Mouse (Mus musculus): ENCODE measurements around the gene Zfp467. TPM values are rescaled to one million over a fixed set of nuclear protein-coding genes. Genes with fewer than 3 reads are reported as not detected.
A peak's percentile ranks its signal among the peaks of the same experiment; 100 is the strongest.

Gene Zfp467
- polyA plus RNA-seq, 1 experiment from 2014 or later: 24.4 TPM

DNA sequence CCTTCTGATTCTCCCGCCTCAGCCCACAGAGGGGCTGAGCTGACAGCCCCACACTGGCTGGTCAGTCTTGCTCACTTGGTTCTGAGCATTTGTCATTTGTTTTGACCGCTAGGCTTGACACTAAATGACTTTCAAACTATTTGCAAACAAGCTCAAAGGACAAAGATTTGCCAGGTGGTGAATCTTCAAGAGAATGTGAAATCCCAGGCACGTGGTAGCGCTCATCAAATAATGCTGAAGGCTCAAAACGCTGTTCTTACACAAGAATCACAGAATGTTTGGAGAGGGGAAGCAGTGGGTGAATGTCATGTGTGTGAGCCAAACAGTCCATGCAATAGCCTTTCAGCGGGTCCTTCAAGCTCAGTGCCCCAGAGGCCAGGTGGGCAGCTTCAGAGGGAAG, 11.0 kb downstream of the Zfp467 start:
- H3K4me1 ChIP-seq (ENCODE audit: control insufficient read depth, insufficient read depth, low read length): peaks cover 30% of the 10 kb centered on the region
- WGBS: 48% methylated on average over 6 of the region's 6 CpGs
- peaks cover 16% of the 10 kb centered on the region for H3K36me3 ChIP-seq (ENCODE audit: control insufficient read depth, insufficient read depth, low read length)
- no peaks in the 10 kb centered on the region for H3K27me3 ChIP-seq (ENCODE audit: control insufficient read depth, insufficient read depth, low read length)
- H3K4me2 ChIP-seq (ENCODE audit: low read depth, low read length): peak overlapping the region; percentile 7; the same call in 1 of the 2 replicates
- no peak overlapping the region for H3K9ac ChIP-seq (ENCODE audit: low read length)
- H3K27ac ChIP-seq (ENCODE audit: low read length): peak overlapping the region; percentile 8
- H3K4me3 ChIP-seq (replicated peaks; ENCODE audit: low read length): no peak overlapping the region
- no peaks in the 10 kb centered on the region for H3K9me3 ChIP-seq (replicated peaks; ENCODE audit: control insufficient read depth, low read length)
- ATAC-seq (ENCODE audit: insufficient read depth, low FRiP score): no peak

DNA sequence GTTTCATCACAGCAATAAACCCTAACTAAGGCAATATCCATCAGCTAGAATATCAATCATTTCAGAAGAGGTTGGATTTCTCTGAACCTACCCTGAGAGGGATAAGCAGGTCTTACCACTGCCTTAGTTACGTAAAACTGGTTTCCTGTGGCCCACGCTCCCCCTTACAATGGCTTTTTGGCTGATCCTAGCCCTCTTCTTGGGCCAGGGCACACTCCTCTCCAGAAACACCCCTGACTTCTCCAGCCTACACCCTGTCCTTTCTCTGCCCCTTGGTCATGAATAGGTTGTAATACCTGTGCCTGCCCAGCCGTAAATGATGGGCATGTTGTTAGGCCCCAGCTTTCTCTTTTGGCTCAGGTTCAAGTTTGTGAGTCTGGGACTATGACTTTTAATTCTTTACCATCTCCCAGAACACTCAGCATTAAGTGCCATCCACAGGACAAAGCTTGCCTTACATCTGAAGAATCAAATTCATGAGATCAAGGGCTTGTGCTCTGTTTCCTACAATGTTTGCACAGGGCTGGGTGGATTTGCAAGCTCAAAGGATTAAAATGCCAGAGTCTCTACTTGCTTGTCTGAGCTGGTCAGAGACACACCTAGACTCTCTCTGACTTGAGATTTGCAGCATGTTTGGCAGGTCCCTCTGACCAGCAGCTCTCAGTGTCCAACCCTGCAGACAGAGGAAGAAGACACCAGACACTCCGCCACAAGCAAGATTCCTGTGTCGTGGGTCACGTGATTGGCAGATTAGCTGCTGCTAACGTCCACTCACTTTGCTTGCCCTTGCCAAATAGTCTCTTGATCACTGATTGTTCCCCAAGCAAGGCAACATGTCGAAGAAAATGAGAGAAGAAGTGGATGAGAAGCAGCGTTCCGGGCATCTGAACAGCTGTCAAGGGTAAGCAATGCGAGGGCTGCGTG, 12.5 kb downstream of the Zfp467 start:
- H3K4me3 ChIP-seq (replicated peaks; ENCODE audit: low read length): peak overlapping the region; percentile 11
- H3K27ac ChIP-seq (ENCODE audit: low read length): peak overlapping the region; percentile 72
- peaks cover 30% of the 10 kb centered on the region for H3K4me1 ChIP-seq (ENCODE audit: control insufficient read depth, insufficient read depth, low read length)
- no peaks in the 10 kb centered on the region for H3K9me3 ChIP-seq (replicated peaks; ENCODE audit: control insufficient read depth, low read length)
- H3K4me2 ChIP-seq (ENCODE audit: low read depth, low read length): peak overlapping the region; percentile 41
- 33% methylated on average over 12 of the region's 12 CpGs for WGBS
- H3K27me3 ChIP-seq (ENCODE audit: control insufficient read depth, insufficient read depth, low read length): no peaks in the 10 kb centered on the region
- peak overlapping the region; percentile 9; the same call in 1 of the 2 replicates for H3K9ac ChIP-seq (ENCODE audit: low read length)
- peaks cover 8% of the 10 kb centered on the region for H3K36me3 ChIP-seq (ENCODE audit: control insufficient read depth, insufficient read depth, low read length)
- peak; percentile 76 for ATAC-seq (ENCODE audit: insufficient read depth, low FRiP score)

DNA sequence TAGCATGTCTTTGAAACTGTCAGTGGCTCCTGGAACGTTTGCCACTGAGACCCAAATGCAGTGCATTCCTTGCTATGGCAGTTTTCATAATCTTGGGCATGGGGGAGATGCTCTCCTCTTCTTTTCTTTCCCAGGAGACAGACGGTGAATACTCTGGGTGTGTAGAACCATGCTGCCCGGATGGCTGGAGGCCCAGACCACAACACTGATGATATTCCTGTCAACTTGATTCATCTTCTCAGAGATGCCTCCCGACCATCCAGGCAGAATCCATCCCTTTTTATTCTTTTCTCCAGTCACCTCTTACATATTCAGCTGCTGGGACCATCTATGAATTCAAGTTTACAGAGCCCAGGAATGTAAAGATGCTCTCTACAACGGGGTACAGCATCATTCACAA, 14.9 kb downstream of the Zfp467 start:
- H3K4me3 ChIP-seq (replicated peaks; ENCODE audit: low read length): no peak overlapping the region
- H3K27ac ChIP-seq (ENCODE audit: low read length): no peak overlapping the region
- ATAC-seq (ENCODE audit: insufficient read depth, low FRiP score): no peak
- no peaks in the 10 kb centered on the region for H3K27me3 ChIP-seq (ENCODE audit: control insufficient read depth, insufficient read depth, low read length)
- 72% methylated on average over 5 of the region's 5 CpGs for WGBS
- no peak overlapping the region for H3K9ac ChIP-seq (ENCODE audit: low read length)
- H3K9me3 ChIP-seq (replicated peaks; ENCODE audit: control insufficient read depth, low read length): no peaks in the 10 kb centered on the region
- peaks cover 16% of the 10 kb centered on the region for H3K4me1 ChIP-seq (ENCODE audit: control insufficient read depth, insufficient read depth, low read length)
- no peak overlapping the region for H3K4me2 ChIP-seq (ENCODE audit: low read depth, low read length)
- H3K36me3 ChIP-seq (ENCODE audit: control insufficient read depth, insufficient read depth, low read length): no peaks in the 10 kb centered on the region

DNA sequence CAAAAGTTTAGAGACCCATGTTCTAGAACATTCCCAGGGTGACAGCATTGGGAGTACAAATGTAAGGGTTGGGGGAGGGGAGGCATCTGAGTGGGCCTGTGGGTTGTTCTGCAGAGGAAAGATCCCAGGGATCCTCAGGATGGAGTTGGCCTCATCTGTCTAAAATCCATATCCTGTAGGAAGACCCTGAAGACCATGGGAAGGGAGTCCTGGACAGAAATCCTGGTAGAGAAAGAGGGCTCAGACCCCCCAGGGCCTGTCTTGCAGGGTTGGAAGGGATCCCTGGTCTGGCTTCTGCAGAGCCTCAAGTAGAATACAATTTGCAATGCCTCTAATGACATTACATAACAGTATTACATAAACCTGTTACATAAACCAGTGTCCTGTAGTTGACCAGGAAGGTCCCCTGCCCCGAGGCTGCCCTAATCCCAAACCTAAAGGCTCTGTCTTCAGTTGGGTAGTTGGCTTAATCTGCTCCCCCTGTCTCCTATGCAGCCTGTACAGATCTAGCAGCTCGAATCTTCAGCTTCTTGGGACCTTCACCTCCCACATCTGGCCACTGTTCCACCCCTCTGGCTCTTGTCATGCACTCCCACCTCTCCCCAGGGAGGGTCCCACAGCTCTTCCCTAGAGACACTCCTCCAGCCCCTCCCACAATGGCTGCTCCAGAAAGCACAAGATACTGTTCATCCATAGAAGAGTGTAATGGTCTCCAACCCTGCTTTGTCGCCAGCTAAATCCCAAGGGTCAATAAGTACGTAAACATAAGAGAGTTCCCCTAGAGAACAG, 16.7 kb downstream of the Zfp467 start:
- no peaks in the 10 kb centered on the region for H3K36me3 ChIP-seq (ENCODE audit: control insufficient read depth, insufficient read depth, low read length)
- no peak overlapping the region for H3K4me2 ChIP-seq (ENCODE audit: low read depth, low read length)
- no peak overlapping the region for H3K9ac ChIP-seq (ENCODE audit: low read length)
- H3K4me3 ChIP-seq (replicated peaks; ENCODE audit: low read length): no peak overlapping the region
- H3K27ac ChIP-seq (ENCODE audit: low read length): no peak overlapping the region
- H3K9me3 ChIP-seq (replicated peaks; ENCODE audit: control insufficient read depth, low read length): no peaks in the 10 kb centered on the region
- peaks cover 10% of the 10 kb centered on the region for H3K4me1 ChIP-seq (ENCODE audit: control insufficient read depth, insufficient read depth, low read length)
- no peaks in the 10 kb centered on the region for H3K27me3 ChIP-seq (ENCODE audit: control insufficient read depth, insufficient read depth, low read length)
- ATAC-seq (ENCODE audit: insufficient read depth, low FRiP score): no peak
- 54% methylated on average over 4 of the region's 4 CpGs for WGBS

DNA sequence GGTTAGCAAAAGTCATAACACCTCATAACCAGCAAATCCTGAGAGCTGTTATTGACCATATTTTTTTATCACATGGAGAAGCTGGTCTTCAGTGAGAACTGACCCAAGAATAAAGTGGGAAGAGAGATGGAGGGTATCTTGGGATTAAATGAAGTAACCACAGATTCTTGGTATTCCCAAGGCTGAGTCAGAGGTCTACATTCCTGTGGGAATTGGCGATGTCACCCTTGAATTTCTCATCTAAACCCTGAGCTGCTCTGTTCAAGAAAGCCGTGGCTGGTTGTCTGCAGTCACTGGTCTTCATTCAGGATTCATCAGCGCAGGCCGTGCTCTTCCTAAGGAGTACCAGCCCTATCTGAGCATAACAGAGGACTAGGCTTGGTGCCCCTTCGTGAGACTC, 18.7 kb downstream of the Zfp467 start:
- no peaks in the 10 kb centered on the region for H3K9me3 ChIP-seq (replicated peaks; ENCODE audit: control insufficient read depth, low read length)
- no peaks in the 10 kb centered on the region for H3K4me1 ChIP-seq (ENCODE audit: control insufficient read depth, insufficient read depth, low read length)
- no peaks in the 10 kb centered on the region for H3K27me3 ChIP-seq (ENCODE audit: control insufficient read depth, insufficient read depth, low read length)
- 71% methylated on average over 5 of the region's 5 CpGs for WGBS
- no peak overlapping the region for H3K4me3 ChIP-seq (replicated peaks; ENCODE audit: low read length)
- no peak overlapping the region for H3K9ac ChIP-seq (ENCODE audit: low read length)
- no peak for ATAC-seq (ENCODE audit: insufficient read depth, low FRiP score)
- no peaks in the 10 kb centered on the region for H3K36me3 ChIP-seq (ENCODE audit: control insufficient read depth, insufficient read depth, low read length)
- H3K4me2 ChIP-seq (ENCODE audit: low read depth, low read length): no peak overlapping the region
- H3K27ac ChIP-seq (ENCODE audit: low read length): no peak overlapping the region

DNA sequence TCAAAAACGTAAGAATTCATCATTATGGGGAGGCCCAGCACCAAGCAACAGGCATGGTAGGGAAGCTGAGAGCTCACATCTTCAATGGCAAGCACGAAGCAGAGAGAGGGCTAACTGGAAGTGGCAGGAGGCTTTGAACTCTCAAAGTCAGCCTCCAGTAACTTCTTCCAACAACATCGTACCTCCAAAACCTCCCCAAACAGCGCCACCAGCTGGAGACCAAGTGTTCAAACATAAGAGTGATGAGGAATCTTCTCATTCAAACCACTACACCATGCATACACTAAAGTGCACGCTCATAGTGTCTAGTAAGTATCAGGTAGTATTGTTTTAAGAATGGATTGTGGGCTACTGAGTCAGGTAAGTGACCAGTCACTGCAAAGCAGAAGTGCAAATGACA, 21.6 kb downstream of the Zfp467 start:
- Histone ChIP-seq H3K4me3 (replicated peaks; ENCODE audit: low read length) (no peak overlapping the region), H3K9ac (ENCODE audit: low read length) (no peak overlapping the region), H3K27me3 (ENCODE audit: control insufficient read depth, insufficient read depth, low read length) (no peaks in the 10 kb centered on the region), H3K36me3 (ENCODE audit: control insufficient read depth, insufficient read depth, low read length) (no peaks in the 10 kb centered on the region), H3K27ac (ENCODE audit: low read length) (no peak overlapping the region), H3K9me3 (replicated peaks; ENCODE audit: control insufficient read depth, low read length) (no peaks in the 10 kb centered on the region), H3K4me2 (ENCODE audit: low read depth, low read length) (no peak overlapping the region), H3K4me1 (ENCODE audit: control insufficient read depth, insufficient read depth, low read length) (no peaks in the 10 kb centered on the region)
- no peak for ATAC-seq (ENCODE audit: insufficient read depth, low FRiP score)
- WGBS: 65% methylated on average over 5 of the region's 5 CpGs

DNA sequence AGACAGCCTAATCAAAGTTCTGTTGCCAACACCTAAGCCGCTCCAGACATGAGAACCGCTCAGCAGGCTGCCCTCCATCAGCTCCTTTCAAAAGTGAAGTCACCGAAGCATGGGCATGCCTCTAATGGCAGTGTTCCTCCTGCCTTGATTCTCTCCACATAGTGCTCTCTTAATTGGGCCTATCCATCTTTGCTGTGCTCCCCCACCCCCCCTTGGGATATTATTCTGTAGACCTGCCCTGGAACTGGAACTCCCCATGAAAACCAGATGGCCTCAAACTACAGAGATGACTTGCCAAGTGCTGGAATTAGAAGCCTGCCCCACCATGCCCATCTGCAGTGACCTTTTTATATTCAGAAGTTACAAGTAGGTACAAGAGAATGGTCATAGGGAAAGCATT, 22.3 kb downstream of the Zfp467 start:
- H3K36me3 ChIP-seq (ENCODE audit: control insufficient read depth, insufficient read depth, low read length): peaks cover 3% of the 10 kb centered on the region; the same call in 1 of the 2 replicates
- H3K4me1 ChIP-seq (ENCODE audit: control insufficient read depth, insufficient read depth, low read length): no peaks in the 10 kb centered on the region
- H3K27ac ChIP-seq (ENCODE audit: low read length): no peak overlapping the region
- H3K9ac ChIP-seq (ENCODE audit: low read length): no peak overlapping the region
- no peak for ATAC-seq (ENCODE audit: insufficient read depth, low FRiP score)
- H3K27me3 ChIP-seq (ENCODE audit: control insufficient read depth, insufficient read depth, low read length): no peaks in the 10 kb centered on the region
- H3K4me2 ChIP-seq (ENCODE audit: low read depth, low read length): no peak overlapping the region
- H3K4me3 ChIP-seq (replicated peaks; ENCODE audit: low read length): no peak overlapping the region
- H3K9me3 ChIP-seq (replicated peaks; ENCODE audit: control insufficient read depth, low read length): no peaks in the 10 kb centered on the region
- 78% methylated on average over 3 of the region's 3 CpGs for WGBS

DNA sequence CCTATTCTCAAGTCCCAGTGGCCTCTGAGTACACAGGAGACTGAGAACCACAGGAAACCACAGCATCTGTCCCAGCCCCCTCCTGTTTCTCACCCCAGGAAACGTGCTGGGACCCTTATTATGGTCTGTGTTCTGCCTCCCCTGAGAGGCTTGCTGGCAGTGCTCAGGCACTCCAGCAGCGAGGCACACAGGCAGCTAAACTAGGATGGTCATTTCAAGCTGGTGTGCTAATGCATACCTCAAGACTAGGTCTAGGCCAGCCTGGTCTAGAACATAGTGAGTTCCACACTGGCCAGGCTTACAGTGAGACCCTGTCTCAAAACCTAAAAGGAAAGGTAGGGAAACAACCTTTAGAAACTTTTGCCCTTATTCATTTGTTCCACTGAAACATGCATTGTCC, 25.0 kb downstream of the Zfp467 start:
- H3K9ac ChIP-seq (ENCODE audit: low read length): no peak overlapping the region
- H3K9me3 ChIP-seq (replicated peaks; ENCODE audit: control insufficient read depth, low read length): no peaks in the 10 kb centered on the region
- 11% methylated on average over 2 of the region's 2 CpGs for WGBS
- no peak for ATAC-seq (ENCODE audit: insufficient read depth, low FRiP score)
- peaks cover 6% of the 10 kb centered on the region; the same call in 1 of the 2 replicates for H3K36me3 ChIP-seq (ENCODE audit: control insufficient read depth, insufficient read depth, low read length)
- H3K27ac ChIP-seq (ENCODE audit: low read length): no peak overlapping the region
- H3K4me1 ChIP-seq (ENCODE audit: control insufficient read depth, insufficient read depth, low read length): no peaks in the 10 kb centered on the region
- H3K27me3 ChIP-seq (ENCODE audit: control insufficient read depth, insufficient read depth, low read length): no peaks in the 10 kb centered on the region
- no peak overlapping the region for H3K4me3 ChIP-seq (replicated peaks; ENCODE audit: low read length)
- no peak overlapping the region for H3K4me2 ChIP-seq (ENCODE audit: low read depth, low read length)

DNA sequence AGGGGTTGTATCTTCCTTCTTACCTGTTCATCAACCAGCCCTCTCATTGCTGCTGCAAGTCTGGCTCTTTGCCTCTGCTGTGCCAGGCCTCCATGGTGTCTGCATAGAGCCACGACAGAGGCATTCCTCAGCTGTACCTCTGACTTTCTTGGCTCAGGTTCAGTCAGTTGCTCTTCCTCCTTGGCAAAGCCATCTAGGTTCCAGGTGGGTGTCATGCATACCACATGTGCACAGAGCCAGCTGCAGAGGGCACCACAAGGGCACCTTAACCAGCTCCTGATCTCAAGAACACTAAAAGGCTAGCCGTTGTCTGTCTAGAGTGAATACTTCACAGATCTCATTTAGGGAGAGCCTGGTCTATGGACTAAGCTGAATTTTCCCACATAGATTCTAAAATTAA, 29.1 kb downstream of the Zfp467 start:
- peaks cover 19% of the 10 kb centered on the region; the same call in 1 of the 2 replicates for H3K36me3 ChIP-seq (ENCODE audit: control insufficient read depth, insufficient read depth, low read length)
- H3K9me3 ChIP-seq (replicated peaks; ENCODE audit: control insufficient read depth, low read length): no peaks in the 10 kb centered on the region
- WGBS: 84% methylated on average over 2 of the region's 2 CpGs
- no peak overlapping the region for H3K27ac ChIP-seq (ENCODE audit: low read length)
- no peak overlapping the region for H3K9ac ChIP-seq (ENCODE audit: low read length)
- H3K4me1 ChIP-seq (ENCODE audit: control insufficient read depth, insufficient read depth, low read length): peaks cover 3% of the 10 kb centered on the region; the same call in 1 of the 2 replicates
- H3K4me3 ChIP-seq (replicated peaks; ENCODE audit: low read length): no peak overlapping the region
- no peaks in the 10 kb centered on the region for H3K27me3 ChIP-seq (ENCODE audit: control insufficient read depth, insufficient read depth, low read length)
- no peak overlapping the region for H3K4me2 ChIP-seq (ENCODE audit: low read depth, low read length)
- no peak for ATAC-seq (ENCODE audit: insufficient read depth, low FRiP score)

Data from stomach, embryonic 16.5 days (tissue).